Mouse (Mus musculus) small intestine, adult 2 months (tissue): ENCODE results near the gene Zfp423.

Experiments used
- CTCF ChIP-seq: fragments of 200-500 bp; IDR thresholded peaks from 2 replicates; pipeline ENCODE4 v1.5.1; 2012; ENCODE audit warnings: low read depth, mild to moderate bottlenecking, control low read depth, inconsistent platforms, low read length, moderate library complexity, mixed read lengths; ENCODE audit not compliant: insufficient replicate concordance, insufficient read length; ENCODE audit errors: extremely low read depth
- POLR2A ChIP-seq: fragments of 200-500 bp; IDR thresholded peaks from 2 replicates; pipeline ENCODE4 v1.6.1; 2012; ENCODE audit warnings: low read depth, mild to moderate bottlenecking, control low read depth, inconsistent platforms, low read length, moderate library complexity

DNA sequence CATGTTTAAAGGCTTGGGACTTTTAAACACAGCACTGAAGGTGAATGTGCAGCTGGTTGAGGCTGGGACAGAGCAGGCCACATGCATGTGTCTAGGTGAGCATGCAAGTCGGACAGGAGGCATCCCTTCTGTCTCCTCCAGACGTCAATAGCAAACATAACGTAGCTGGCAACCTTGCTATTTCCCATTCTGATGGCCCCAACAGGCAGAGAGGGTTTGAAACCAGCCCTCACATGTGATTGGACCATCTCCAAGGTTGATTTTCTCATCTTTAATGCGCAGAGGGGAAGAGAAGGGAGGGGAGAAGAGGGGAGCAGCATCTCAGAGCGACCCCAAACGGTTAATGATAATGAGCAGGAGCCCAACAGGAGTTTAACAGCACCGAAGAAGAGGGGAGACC is 123.5 kb downstream of the Zfp423 start:
- TF ChIP-seq CTCF: no peak
- TF ChIP-seq POLR2A: no peak
